Mouse (Mus musculus) forebrain, embryonic 10.5 days (tissue): ENCODE measurements at regions not wholly inside any gene's neighbourhood (a gene's known extent, or its start where the extent isn't known, plus 50 kb on each side); places are given as distances from the start of the nearest gene placed in this dataset.
A peak's percentile ranks its signal among the peaks of the same experiment; 100 is the strongest.

Experiments
- DNase-seq: peaks from one replicate; pipeline ENCODE4 v3.0.0-alpha.2; 2017; ENCODE audit warnings: low spot score; ENCODE audit errors: extremely low spot score
- H3K27ac ChIP-seq: fragments of 300-500 bp; sonication (generic); 2 replicates; pipeline ENCODE4 v1.5.1; 2016; ENCODE audit warnings: mild to moderate bottlenecking
- H3K27me3 ChIP-seq: fragments of 300-500 bp; sonication (generic); 2 replicates; pipeline ENCODE4 v1.6.1; 2016; ENCODE audit warnings: mild to moderate bottlenecking; ENCODE audit not compliant: poor library complexity, severe bottlenecking
- H3K36me3 ChIP-seq: fragments of 300-500 bp; sonication (generic); replicated peaks from 2 replicates; pipeline ENCODE4 v1.6.1; 2016; ENCODE audit warnings: mild to moderate bottlenecking, moderate library complexity
- H3K4me1 ChIP-seq: fragments of 300-500 bp; sonication (generic); 2 replicates; pipeline ENCODE4 v1.6.1; 2016
- H3K4me3 ChIP-seq: fragments of 300-500 bp; sonication (generic); 2 replicates; pipeline ENCODE4 v1.5.1; 2016; ENCODE audit warnings: mild to moderate bottlenecking, moderate library complexity
- H3K9me3 ChIP-seq: fragments of 300-500 bp; sonication (generic); 2 replicates; pipeline ENCODE4 v1.6.1; 2016; ENCODE audit warnings: mild to moderate bottlenecking, moderate library complexity
- WGBS: fragments of 180-500 bp; shearing (Covaris S2); methylation state at CpG from one replicate; pipeline ENCODE4 v1.1.7; 2016; 5-methylcytosine and 5-hydroxymethylcytosine counted together

DNA sequence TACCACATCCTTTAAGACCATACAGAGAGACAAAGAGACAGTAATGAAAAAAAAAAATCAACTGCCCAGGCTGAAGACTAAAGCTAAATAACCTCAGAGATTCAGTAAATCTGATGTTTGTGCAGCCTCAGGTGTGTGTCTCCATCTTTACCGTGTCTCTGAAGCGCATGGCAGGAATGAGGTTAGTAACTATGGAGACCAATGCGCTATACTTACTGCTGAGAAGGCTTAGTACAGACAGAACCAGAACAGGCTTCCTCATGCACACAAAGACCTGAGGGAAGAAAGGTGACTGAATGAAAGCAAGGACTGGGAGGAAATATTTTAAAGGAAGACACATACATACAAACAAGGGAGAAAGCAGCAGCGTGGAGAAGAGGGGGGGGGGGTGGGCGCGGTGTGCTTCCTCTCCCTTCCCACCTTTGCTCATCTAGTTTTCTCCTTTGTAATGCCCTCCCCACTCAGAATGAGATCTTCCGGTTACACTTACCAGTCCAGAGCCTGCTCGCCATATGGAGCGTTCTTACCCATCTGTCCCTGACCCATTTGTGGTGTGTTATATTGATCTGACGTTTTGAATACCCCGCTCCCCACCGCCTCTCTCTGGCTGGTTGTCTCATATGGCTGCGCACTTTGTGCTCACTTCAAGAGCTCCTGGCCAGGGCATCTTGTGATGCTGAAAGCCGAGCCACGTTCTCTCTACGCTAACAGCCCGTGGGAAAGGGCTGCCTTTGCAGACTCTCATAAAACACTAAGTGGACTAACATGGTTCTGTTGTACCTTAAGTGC lies 59.0 kb upstream of the Raph1 start:
- H3K27ac ChIP-seq, result peak overlapping the region; percentile 27; the same call in 1 of the 2 replicates
- peaks cover 31% of the 10 kb centered on the region for H3K4me1 ChIP-seq
- H3K4me3 ChIP-seq, result no peak overlapping the region
- DNase-seq, result no peak
- H3K9me3 ChIP-seq, result no peaks in the 10 kb centered on the region
- H3K36me3 ChIP-seq, result no peaks in the 10 kb centered on the region
- 86% methylated on average over 17 of the region's 17 CpGs for WGBS
- H3K27me3 ChIP-seq, result 0 out of 2 replicates have a peak, but pooled peaks cover 5% of the 10 kb centered on the region

DNA sequence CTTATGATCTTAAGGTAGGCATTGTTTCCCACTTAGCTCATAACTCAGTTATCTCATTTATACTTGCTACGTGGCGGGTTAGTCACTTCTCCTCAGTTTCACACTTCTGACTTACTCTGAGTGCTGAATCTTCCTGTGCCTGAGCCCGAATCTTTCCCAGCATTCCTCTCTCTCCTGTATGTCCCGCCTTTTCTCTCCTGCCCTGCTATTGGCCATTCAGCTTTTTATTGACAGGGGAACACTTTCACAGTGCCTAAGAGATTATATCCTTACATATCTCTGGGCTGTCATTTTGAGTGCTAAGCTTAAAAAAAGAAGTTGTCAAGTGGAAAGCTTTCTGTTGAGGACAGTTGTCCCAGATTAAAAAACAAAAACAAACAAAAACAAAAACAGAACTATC lies 57.3 kb upstream of the Raph1 start:
- Histone ChIP-seq H3K4me1 (peaks cover 31% of the 10 kb centered on the region), H3K27me3 (0 out of 2 replicates have a peak, but pooled peaks cover 5% of the 10 kb centered on the region), H3K9me3 (no peaks in the 10 kb centered on the region), H3K4me3 (no peak overlapping the region), H3K27ac (no peak overlapping the region), H3K36me3 (no peaks in the 10 kb centered on the region)
- DNase-seq, result no peak
- WGBS, result 86% methylated on average over 4 of the region's 4 CpGs

DNA sequence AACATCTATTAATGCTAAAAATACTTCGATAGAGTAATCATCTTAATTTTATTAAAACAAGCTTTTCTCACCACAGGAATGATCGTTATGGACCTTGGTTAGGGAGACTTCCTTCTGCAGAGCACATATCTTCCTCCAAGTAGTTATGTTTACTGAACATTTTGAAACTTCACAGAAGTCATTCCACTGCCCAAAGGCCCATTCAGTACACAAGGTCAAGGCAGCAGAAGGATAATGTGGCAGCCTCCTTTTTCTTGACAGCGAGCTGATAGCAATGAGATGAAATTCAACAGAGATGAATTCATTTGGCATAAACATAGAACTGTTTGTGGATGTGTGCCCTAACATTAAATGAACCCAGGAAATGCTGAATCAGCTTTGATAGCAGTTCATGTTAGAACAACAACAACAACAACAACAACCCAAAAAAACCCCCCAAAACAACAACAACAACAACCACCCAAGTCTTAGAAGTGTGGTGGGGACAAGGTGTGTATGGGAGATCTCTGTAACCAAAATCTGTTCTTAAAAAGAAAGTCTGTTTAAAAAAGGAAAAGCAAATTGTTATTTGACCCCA lies 56.6 kb upstream of the Raph1 start:
- H3K27ac ChIP-seq, result no peak overlapping the region

DNA sequence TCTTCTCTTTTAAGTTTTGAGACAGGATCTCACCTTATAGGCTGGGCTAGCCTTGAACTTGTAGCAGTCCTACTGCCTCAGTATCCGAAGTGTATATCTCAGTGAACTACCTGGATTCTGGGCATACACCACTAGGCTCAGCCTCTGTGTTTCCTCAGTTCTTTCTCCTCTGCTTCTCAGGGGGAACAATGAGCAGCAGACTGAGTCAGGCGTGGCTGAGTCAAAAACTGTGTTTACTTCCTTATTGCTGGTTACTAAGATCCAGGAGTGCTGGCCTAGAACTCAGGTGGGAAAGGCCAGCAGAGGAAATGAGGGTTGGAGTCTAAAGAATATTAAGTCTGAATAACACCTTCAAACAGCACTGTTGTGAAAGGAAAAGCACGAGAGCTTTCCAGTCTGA lies 54.9 kb upstream of the Raph1 start:
- Histone ChIP-seq H3K27me3 (no peaks in the 10 kb centered on the region), H3K4me3 (no peak overlapping the region), H3K9me3 (no peaks in the 10 kb centered on the region), H3K4me1 (peaks cover 10% of the 10 kb centered on the region), H3K36me3 (no peaks in the 10 kb centered on the region), H3K27ac (no peak overlapping the region)
- DNase-seq, result no peak
- 87% methylated on average over 3 of the region's 3 CpGs for WGBS

More for the DNA sequence above, 56.6 kb upstream of the Raph1 start:
- Histone ChIP-seq H3K9me3 (no peaks in the 10 kb centered on the region), H3K36me3 (no peaks in the 10 kb centered on the region), H3K4me1 (peaks cover 28% of the 10 kb centered on the region), H3K4me3 (no peak overlapping the region), H3K27me3 (0 out of 2 replicates have a peak, but pooled peaks cover 4% of the 10 kb centered on the region)
- DNase-seq, result no peak
- 98% methylated on average over 3 of the region's 3 CpGs for WGBS

DNA sequence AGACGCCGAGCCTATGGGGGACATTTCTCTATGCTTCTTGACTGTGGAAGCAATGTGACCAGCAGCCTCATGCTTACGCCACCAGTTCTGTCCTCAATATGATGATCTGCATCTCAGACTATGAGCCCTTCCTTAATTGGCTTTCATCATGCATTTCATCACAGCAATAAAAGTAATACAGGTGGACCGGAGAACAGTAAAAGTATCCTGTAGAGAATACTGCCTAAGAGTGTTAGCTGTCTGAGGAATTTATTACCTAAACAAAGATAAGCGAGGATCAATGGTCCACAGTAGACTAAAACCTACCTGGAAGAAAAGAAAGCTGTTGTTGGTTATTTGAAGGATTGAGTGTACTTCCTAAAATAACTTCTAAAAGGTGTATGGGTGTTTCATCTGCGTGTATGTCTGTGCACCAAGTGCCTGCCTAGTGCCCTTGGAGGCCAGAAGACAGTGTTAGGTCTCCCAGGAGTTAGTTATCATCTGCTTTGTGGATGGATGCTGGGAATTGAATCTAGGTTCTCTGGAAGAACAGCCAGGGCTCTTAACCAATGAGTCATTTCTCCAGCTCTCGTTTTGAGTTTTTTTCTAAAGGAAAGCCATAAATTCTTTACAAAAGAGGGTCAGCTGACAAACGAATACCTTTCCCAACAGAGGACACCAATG lies 54.3 kb upstream of the Raph1 start:
- H3K4me1 ChIP-seq, result peaks cover 4% of the 10 kb centered on the region
- H3K36me3 ChIP-seq, result no peaks in the 10 kb centered on the region
- H3K27me3 ChIP-seq, result no peaks in the 10 kb centered on the region
- WGBS, result 91% methylated on average over 8 of the region's 8 CpGs
- H3K9me3 ChIP-seq, result no peaks in the 10 kb centered on the region
- H3K4me3 ChIP-seq, result no peak overlapping the region
- H3K27ac ChIP-seq, result no peak overlapping the region
- no peak for DNase-seq

DNA sequence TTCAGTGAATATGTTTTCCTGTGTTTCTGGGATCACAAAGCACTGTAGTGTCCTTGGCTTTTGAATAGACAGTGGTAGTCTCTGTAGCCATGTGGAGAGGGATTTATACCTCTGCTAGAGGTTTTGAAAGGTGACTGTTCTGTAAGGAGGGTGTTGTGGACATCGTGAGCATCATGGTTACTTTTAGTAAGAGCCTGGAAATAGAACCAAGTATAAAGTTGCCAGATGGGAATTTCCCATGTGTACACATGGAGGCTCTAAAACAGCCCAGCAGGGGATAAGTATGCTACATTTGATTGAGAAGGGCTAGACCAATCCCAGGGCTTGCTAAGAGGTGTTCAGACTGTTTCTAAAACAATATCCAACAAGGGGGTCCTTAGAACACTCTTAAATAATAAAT lies 51.5 kb upstream of the Raph1 start:
- Histone ChIP-seq H3K27ac (no peak overlapping the region), H3K4me3 (no peak overlapping the region), H3K4me1 (no peaks in the 10 kb centered on the region), H3K9me3 (no peaks in the 10 kb centered on the region), H3K36me3 (no peaks in the 10 kb centered on the region), H3K27me3 (no peaks in the 10 kb centered on the region)
- WGBS, result 87% methylated on average over 1 of the region's 1 CpGs
- no peak for DNase-seq

DNA sequence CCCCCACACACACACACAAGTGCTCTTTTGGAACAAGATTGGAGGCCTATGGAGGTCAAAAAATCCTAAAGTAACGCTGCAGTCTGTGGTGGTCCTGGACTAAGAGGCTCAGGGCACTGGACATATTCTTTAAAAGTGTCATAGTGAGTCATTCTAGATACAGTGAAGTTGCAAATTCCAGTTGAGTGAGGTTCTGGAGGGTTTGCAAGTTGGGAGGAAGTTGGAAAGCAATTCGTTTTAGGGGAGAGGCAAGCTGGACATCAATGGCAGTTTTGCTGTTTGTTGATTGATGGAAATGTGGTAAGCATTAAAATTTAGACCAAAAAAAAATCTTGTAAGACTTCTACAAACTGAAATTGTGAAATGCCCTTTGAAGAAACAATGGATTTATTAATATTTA lies 50.0 kb upstream of the Raph1 start:
- DNase-seq, result no peak
- Histone ChIP-seq H3K36me3 (no peaks in the 10 kb centered on the region), H3K27me3 (no peaks in the 10 kb centered on the region), H3K9me3 (no peaks in the 10 kb centered on the region), H3K4me3 (no peak overlapping the region), H3K27ac (no peak overlapping the region), H3K4me1 (no peaks in the 10 kb centered on the region)
- WGBS, result 75% methylated on average over 2 of the region's 2 CpGs
